Mouse (Mus musculus) brain, adult 2 months (tissue): ENCODE results near the gene Arf6.
"Not testable (repeated sequence)": the region's sequence is repeated elsewhere in the genome, so short reads cannot be mapped to it uniquely, and the experiment has no call there.

Source experiments
- DNase-seq: peaks from one replicate; pipeline ENCODE4 v3.0.0; 2011; ENCODE audit warnings: low read depth, low spot score

Arf6 gene

DNA sequence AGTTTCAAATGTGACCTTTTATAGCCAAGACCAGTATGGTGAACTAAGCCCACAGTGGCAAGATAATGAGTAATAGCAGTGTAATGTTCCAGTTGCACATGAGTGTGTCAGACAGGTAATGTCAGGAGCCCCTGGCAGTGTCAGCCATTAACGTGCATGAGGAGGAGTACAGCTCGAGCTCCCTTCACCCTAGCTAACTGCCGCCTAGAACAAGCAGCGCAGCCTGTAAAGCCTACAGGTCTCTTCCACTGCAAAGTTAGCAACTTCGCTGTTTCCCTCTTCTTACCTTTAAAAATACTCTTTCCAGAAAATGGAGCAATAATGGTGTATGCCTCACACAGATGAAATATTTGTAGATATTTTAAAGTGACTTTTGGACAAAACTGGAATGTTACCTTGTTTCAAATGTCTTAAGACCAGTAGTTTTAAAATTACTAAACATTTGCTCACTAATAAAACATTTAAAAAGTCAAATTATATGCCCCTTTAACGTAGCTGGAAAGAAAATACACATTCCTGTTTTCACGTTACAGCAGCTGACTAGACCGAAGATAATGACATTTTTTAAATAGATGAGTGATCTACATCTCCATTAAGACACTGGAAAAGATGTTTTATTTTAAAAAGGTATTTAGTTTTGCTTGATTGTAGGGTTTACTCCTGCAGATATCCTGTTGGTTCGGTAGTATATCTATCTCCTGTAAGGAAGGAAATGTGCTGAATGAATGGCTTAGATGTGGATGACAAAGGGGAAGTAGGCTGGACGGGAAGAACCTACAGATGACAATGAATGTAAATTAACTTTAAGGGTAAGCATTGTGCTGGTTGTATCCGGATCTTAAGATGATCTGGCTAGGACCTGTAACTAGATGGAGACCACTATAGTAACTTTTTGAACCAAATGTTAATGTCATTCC is 2.2 kb downstream of the Arf6 start:
- DNase-seq: no peak

DNA sequence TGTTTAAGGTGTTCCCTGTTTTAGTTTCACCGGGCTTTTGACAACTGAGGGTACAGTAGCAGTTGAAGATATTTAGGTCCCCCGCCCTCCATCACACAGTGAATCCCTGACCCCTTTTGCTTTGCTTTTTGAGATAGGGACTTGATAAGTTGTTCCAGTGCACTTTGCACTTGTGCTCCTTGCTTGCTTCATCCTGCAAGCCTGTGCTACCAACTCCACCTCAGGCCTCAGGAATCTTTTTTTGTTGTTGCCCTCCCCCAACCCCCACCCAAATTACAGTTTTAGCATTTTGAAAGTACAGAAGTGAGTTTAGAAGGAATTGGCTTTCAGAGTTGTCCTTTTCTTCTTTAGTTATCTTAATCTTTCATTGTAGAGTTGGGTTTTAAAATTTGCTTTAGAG is 4.2 kb downstream of the Arf6 start:
- DNase-seq: no peak

DNA sequence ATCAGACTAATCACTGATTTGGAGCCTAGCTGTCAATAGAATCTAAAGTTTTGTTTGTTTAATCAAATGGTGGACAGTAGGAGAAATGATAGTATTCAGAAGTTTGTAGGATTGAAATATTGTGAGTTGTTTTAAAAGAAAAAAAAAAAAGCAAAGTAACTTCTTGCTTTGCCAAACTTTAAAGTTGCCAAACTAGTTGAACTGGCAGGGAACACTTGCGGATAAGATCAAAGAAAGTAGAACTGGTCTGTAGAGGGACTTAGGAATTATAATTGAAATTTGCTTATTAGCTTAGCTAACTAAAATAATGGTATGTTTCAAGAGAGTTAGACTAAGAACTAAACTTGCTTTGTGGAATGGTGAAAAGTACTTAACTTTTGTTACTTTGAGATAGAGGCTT is 5.2 kb downstream of the Arf6 start:
- DNase-seq: no peak

DNA sequence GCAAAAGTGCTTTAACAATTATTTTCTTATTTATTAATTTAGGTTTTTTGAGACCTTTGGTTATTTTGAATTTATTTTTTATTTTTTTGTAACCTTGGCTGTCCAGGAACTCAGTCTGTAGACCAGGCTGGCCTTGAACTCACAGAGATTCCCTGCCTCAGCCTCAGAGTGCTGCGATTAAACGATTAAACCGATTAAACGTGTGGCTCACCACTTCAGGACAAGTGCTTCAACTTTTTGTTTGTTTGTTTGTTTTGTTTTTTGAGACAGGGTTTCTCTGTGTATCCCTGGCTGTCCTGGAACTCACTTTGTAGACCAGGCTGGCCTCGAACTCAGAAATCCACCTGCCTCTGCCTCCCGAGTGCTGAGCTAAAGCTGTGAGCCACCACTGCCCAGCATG is 5.7 kb downstream of the Arf6 start:
- DNase-seq: not testable (repeated sequence)

DNA sequence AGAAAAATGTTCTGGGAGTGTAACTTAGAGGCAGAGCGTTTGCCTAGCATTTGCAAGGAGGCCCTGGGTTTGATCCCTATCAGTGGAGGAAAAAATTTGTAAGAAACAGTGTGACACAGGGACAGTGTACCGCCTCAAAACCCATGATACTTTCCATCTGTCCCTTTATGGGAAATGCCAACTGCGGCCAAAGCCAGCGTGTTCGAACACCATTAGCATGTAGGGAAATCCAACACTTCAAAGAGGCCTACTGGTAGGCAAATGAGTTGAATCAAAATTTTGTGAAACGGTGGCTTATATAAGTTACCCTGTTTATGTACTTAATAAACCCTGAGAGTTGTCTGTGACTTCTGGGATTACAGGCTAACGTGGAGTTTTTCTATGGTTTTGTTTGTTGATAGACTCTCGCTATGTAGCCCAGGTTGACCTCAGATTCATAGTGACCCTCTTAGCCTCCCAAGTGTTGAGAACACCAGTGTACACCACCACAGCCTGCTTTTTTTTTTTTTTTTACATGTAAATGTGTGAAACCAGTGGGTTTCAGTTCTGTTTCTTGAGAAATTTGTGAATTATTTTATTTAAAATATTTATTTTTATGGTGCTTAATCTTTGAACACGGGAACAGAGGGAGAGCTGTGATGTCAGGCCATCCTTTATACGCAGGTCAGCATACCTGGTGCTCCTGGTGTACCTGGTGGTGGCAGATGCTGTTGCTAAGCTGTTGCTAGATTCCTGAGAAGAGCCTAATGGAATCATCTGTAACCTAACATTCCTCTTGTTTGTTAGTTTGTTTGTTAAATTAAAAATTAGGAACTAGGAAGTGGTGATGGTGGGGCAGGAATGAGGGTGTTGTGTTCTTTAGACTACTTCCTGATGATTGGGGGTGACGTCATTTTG is 6.9 kb downstream of the Arf6 start:
- DNase-seq: no peak

DNA sequence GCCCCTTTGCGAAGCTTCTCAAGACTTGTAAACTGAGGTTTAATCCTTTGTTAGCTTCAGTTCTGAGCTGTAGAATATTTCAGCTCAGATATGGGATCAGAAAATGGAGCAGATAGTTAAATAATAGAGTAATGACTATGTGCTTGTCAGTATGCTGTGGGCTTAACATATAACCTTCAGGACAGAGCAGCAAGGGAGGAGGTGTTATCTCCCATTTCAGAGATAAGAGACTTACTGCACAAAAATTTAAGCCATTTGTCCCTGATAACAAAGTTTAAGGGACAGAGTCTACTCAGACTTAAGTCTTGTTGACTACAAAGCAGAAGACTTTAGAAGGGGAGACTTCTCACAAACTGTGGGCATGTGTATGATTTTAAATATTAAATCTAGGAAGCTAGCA is 10.9 kb downstream of the Arf6 start:
- no peak for DNase-seq

DNA sequence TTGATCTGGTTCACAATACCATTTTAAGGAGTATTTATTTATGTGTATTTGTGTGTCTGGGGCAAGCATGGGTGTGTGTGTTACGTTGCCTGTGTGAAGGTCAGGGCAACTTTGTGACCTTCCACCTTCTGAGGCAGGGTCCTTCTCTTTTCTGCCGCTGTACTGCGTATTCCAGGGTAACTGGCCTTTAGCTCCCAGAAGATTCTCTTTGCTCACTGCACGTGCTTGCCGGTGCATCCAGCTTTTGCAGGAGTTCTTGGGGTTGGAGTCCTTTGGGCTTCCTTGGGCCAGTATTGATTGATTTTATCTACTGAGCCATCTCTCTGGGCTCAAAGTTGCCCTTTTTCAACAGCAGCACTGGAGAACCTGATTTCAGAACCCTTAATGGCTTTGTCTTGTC is 12.7 kb downstream of the Arf6 start:
- no peak for DNase-seq

DNA sequence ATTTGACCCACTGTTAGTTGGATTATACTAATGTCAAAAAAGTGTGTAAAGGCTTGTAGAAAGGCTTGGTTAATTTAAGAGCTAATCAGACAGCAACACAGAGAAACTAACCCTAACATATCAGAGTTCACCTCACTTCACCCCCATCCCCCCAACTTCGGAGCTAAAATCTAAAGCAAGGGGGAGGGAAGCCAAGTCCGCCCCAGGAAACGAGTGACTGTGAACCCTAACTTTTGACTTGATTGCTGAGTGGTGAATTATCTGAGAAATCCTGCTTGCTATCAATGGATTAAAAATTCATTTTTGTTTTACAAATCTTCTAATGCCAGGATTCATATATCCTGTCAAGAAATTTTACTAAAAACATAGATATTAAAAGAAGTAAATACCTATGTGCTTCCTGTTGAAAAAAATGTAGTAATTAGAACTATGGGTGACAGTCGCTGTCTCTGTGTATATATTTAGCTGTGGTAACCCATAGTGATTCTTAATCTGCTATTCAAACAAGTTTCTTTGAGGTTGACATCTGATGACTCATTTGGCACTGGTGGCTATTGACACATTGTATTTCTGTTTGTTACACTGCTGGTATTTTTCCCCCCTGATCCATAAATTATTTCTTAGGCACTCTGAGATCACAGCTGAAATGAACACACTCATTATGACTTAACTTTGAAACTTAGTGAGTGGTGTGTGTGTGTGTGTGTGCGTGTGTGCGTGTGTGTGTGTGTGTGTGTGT is 13.8 kb downstream of the Arf6 start:
- no peak for DNase-seq

DNA sequence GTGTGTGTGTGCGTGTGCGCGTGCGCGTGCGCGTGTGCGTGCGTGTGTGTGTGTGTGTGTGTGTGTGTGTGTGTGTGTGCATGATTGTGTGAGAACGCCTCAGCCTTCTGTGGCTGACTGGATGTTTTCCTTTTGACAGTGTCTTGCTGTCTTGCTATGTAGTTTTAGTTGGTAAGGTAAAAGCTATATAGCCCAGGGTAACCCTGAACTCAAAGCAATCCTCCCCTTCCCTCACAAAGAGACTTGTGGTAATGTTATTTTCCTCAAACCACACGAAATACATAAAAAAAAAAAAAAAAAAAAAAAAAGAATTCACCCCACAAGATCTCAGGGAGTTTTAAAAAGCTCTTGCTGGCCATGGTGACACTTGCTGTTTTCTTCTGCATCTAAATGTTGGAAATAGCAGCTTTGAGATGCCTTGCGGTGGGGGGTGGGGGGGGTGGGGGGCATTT is 14.4 kb downstream of the Arf6 start:
- DNase-seq: not testable (repeated sequence)

DNA sequence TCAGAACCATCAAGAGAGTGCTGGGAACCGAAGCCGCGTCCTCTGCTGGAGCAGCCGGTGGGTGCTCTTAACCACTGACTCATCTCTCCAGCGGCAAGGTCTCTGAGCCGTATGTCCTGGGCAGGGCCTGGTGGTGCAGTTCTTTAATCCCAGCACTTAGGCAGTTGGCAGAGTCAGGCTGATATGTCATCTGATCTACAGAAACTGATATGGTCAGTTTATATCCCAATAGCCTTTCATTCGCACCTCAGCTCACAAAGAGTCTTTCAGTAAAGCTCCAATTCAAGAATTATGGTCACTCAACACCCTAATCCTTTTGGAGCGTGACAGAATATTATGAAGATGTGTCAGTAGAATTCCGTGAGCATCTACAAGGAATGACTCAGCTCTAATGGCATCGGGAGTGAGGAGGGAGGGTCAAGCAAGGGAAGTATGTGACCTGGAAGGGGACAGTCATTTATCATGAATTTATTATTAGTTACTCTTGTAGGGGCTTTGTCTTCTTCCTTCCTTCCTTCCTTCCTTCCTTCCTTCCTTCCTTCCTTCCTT is 16.4 kb downstream of the Arf6 start:
- DNase-seq: no peak

DNA sequence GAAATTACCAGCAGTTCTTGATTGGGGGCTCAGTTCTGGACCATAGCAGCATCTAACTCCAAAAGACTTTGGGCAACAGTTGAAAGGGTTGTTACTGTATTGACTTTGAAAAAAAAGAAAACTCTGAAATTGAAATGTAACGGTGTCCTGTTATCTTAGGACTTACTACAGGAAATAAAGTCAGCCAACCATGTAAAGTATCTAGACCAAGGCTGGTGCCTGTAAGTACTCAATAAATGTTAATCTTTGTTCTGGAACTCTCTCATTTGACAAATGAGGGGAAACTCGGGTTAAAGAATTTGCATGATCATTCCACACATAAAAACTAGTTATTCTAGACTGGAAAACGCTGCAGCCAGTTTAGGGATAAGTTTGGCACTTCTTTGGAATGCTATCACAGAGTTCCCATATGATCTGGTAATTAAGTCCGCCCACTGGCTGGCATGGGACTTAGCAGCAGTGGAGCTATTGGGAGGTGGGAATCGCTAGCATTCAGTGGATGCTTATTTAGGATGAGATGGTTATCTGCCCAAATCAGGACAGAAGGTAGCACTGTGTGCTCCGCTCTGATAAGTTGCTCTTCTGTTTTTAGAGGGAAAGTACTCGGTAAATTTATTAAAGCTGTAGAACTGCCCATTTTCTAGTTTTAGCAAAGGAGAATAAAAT is 17.5 kb downstream of the Arf6 start:
- peak; percentile 70 for DNase-seq

DNA sequence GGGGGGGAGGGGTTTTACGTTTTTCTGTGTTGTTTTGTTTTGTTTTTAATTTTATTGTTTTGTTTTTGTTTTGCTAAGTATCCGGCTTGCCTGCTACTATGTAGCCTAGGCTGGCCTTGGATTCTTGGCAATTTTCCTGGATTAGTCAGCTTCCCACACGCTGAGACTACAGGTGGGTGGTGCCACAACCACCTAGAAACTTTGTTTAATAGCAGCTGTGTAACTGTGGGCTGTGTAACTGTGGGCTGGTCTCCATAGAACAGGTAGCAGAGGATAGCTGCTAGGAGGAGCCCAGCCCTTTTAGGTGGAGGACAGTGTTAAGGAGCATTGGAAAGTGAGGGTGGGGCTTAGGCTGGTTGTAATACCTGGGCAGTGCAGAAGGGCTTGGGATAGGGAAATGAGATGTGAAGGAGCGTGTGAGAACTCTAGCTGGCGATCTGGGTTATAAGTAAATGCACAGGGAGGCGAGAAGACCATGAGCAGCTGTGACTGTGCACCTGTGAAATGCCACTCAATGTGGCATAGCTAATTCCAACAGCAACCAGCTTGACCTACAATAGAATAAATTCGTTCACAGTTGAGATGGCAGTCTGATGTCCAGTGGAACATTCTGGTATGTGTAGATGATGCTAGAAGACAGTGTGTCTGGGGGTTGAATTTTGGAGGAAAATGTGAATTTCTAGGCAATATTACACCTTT is 18.2 kb downstream of the Arf6 start:
- peak; percentile 43 for DNase-seq

DNA sequence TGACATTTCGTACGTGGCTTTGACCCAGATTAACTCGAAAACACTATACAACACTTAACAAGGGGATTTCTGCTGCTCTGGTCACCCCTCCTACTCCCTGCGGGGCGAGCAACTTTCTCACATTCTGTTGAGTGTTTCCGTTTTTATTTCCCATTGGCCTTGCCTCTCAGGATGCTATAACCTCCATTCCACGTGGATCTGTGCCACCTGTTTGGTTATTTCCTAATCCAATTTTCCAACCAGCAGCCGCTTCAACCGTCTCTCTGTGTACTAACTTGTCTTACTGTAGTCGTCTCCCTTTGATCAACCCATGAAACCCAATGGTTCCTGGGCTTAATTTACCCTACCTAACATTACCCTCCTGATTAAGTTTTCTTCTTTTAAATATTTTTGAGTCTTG is 21.1 kb downstream of the Arf6 start:
- no peak for DNase-seq

DNA sequence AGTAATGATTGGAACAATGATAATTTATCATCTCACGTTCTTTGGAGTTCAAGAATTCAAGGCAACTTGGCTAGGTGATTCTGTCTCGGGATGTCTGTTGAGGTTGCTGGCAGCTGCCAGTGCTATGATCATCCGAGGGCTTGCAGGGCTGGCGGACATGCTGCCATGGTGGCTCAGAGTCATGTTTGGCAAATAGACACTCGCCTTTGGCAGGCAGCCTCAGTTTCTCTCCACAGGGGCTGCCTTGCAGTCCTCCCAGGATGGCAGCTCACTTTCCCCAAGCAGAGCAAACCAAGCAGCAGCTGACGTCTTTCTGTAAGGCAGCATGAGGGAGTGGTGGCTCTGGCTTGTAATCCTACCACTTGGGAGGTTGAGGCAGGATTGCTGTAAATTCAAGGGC is 22.5 kb downstream of the Arf6 start:
- peak; percentile 97 for DNase-seq

DNA sequence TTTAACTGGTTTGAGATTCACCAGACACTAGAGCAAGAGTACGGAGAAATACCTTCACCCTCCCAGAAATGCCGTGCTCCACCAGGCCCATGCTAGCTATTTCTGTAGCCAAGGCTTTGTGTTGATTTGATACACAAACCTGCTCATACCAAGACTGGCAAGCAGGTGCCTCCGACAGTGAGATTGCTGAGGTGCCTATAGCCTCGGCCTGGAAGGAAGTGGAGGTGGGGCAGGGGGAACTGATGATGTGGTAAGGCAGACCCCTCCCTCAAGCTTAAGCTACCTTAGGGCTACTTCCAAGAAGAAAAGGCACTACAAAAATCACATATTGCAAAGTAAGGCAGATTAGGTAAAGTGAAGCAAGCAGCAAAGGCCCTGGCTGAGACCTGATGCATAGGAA is 28.4 kb downstream of the Arf6 start:
- DNase-seq: no peak

DNA sequence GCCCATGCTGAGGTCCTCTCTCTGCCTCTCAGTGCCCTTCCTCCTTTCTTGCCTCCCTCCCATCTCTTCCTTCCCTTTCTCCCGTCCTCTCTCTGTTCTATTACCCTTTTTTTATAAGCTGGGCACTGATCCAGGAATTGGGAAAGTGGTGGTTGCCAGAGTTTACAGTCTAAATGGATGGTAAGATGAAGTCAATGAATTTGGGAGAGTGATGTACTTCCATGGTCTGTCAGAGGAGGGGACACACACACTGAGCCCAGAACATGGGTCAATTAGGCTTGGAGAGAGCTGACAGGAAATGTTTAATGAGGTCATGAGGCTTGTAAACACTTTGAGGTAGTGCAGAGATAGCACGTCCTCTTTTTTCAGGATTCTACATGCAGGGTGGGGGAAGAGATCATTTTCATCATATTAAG is 28.9 kb downstream of the Arf6 start:
- DNase-seq: no peak

DNA sequence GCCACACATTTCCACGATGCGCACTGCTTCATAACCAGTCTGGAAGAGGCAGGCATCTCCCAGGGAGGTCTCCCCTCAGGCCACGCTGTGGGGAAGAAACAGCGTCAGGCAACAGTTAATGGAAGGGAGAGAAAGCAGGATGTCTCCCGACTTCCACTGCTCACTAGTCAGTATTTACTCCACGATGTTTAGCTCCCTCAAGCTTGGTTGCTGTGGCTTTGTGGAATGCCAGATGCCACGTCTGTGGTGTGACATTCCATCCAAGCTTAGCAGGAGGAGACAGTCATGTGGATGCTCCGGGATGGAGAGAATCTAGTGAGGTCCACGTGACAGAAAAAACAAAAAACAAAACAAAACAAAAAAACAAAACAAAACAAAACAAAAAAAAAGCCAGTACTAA is 30.1 kb downstream of the Arf6 start:
- no peak for DNase-seq

DNA sequence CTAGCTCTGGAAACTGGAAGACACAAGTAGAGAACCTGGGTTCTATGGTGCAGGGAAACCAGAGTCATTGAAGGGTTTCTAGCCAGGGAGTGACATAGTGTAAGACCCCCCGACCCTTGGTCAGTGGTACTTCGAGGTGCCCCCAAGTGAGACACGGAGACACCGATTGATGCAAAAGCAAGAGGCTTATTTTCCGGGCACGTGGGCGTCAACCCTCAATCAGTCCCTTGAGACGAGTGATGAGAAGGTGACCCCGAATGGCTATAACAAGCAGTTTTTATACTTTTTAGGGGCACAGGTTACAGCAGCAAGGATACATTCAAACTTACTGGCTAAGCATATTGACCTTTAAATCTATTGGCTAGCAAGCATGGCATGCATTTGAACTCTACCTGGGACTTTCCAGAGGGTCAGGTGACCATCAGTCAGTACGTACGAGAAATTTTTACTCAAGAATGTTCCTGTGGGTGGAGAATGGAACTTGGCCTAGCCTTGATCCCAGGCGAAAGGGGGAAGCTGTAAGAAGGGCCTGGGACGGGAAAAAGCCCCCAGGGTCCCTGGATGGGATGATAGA is 30.7 kb downstream of the Arf6 start:
- no peak for DNase-seq

DNA sequence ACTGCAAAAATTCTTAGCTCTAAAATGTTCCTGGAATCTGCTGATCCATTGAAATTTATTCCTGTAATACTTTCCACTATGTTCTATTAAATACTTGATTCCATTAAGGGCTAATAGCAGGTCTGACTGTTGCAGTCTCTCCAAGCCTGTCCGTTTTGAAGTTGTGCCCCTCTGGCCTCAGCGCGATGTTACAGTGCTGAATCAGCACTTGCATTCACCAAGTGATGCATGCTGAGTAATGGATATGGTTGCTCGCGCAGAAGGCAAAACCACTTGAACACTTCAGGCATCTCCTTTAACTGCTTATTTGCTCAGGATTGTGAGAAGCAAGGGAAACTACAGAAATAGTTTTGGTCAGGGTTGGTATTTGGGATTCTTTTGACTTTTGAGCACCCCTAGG is 38.8 kb downstream of the Arf6 start:
- no peak for DNase-seq

DNA sequence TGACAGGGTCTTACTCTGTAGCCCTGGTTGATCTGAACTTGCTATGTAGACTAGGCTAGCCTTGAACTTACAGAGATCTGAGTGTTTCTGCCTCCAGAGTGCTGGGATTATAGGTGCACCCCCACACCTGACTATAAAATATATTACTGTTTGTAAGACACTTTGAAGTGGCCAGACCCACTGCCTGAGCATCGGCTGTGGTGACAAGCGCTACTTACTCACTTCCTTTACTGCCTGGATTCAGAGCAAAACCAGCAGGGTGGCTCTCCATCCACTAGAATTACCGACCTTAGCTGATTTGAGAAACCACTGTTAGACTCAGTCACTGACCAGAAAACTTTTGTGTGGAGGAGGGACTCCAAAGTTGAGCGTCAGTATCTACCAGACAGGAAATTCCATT is 40.0 kb downstream of the Arf6 start:
- DNase-seq: no peak
